Mouse (Mus musculus) right cerebral cortex, postnatal 10 days (tissue): ENCODE measurements around the gene Slc41a3.
A peak's percentile ranks its signal among the peaks of the same experiment; 100 is the strongest.

Experiments used
- DNase-seq, 2 experiments: peaks; one replicate each; pipeline ENCODE4 v3.0.0; 2021; ENCODE audit warnings: low spot score in 2 of 2

Gene Slc41a3

GRCm38 (mm10) chr6:90597592-90597991 is 6.9 kb upstream of the Slc41a3 start:
- peak; percentile 78 to 79 for DNase-seq

- no peak for DNase-seq
These were observed 6.3 kb upstream of the Slc41a3 start for GRCm38 (mm10) chr6:90598197-90598596.

- DNase-seq: no peak
These were observed 4.2 kb upstream of the Slc41a3 start for GRCm38 (mm10) chr6:90600351-90600750.

GRCm38 (mm10) chr6:90601736-90602135 is 2.8 kb upstream of the Slc41a3 start:
- DNase-seq: no peak

- no peak for DNase-seq
These were observed 2.2 kb upstream of the Slc41a3 start for GRCm38 (mm10) chr6:90602304-90602703.

GRCm38 (mm10) chr6:90603126-90603525 is 1.4 kb upstream of the Slc41a3 start:
- no peak for DNase-seq

GRCm38 (mm10) chr6:90604130-90604529 is 395 bp upstream of the Slc41a3 start:
- DNase-seq: no peak

GRCm38 (mm10) chr6:90605298-90605665 is 757 bp downstream of the Slc41a3 start:
- peak in 1 of 2 experiments; percentile 39 for DNase-seq

- DNase-seq: peak; percentile 49 to 66
These were observed 2.0 kb downstream of the Slc41a3 start for GRCm38 (mm10) chr6:90606538-90606937.

- peak; percentile 45 to 70 for DNase-seq
These were observed 2.7 kb downstream of the Slc41a3 start for GRCm38 (mm10) chr6:90607196-90607595.

- DNase-seq: no peak
These were observed 3.7 kb downstream of the Slc41a3 start for GRCm38 (mm10) chr6:90608186-90608585.

GRCm38 (mm10) chr6:90610248-90610647 is 5.7 kb downstream of the Slc41a3 start:
- no peak for DNase-seq

- DNase-seq: no peak
These were observed 8.8 kb downstream of the Slc41a3 start for GRCm38 (mm10) chr6:90613277-90613676.

- peak; percentile 42 to 47 for DNase-seq
These were observed 10.8 kb downstream of the Slc41a3 start for GRCm38 (mm10) chr6:90615362-90615761.

- no peak for DNase-seq
These were observed 11.5 kb downstream of the Slc41a3 start for GRCm38 (mm10) chr6:90615991-90616390.

- DNase-seq: no peak
These were observed 12.0 kb downstream of the Slc41a3 start for GRCm38 (mm10) chr6:90616481-90616880.

- DNase-seq: no peak
These were observed 13.7 kb downstream of the Slc41a3 start for GRCm38 (mm10) chr6:90618274-90618673.

GRCm38 (mm10) chr6:90618821-90619636 is 14.5 kb downstream of the Slc41a3 start:
- peak; percentile 50 to 64 for DNase-seq

- DNase-seq: no peak
These were observed 15.4 kb downstream of the Slc41a3 start for GRCm38 (mm10) chr6:90619936-90620335.

GRCm38 (mm10) chr6:90620791-90621583 is 16.5 kb downstream of the Slc41a3 start:
- no peak for DNase-seq

- no peak for DNase-seq
These were observed 17.0 kb downstream of the Slc41a3 start for GRCm38 (mm10) chr6:90621584-90621890.

- DNase-seq: no peak
These were observed 18.4 kb downstream of the Slc41a3 start for GRCm38 (mm10) chr6:90622758-90623455.
